Mouse (Mus musculus) neural tube, embryonic 13.5 days (tissue): Measurements from ENCODE around the gene Mcm3ap. TPM values are rescaled to one million over a fixed set of nuclear protein-coding genes. Genes with fewer than 3 reads are reported as not detected.

Experiments used
- ATAC-seq: fragments of 200-750 bp; cut with Nextera tagmentation; 2 replicates; pipeline ENCODE4 v1.8.0; 2017; ENCODE audit warnings: low read depth, mild to moderate bottlenecking, moderate TSS enrichment, moderate library complexity
- H3K27ac ChIP-seq: fragments of 300-500 bp; sonication (generic); replicated peaks from 2 replicates; pipeline ENCODE4 v1.5.1; 2015; ENCODE audit warnings: moderate library complexity, mild to moderate bottlenecking, inconsistent platforms
- H3K27me3 ChIP-seq: fragments of 300-500 bp; sonication (generic); 2 replicates; pipeline ENCODE4 v1.6.1; 2015; ENCODE audit warnings: mild to moderate bottlenecking, inconsistent platforms
- H3K36me3 ChIP-seq: fragments of 300-500 bp; sonication (generic); 2 replicates; pipeline ENCODE4 v1.6.1; 2015; ENCODE audit warnings: mild to moderate bottlenecking, inconsistent platforms
- H3K4me1 ChIP-seq: fragments of 300-500 bp; sonication (generic); replicated peaks from 2 replicates; pipeline ENCODE4 v1.6.1; 2015; ENCODE audit warnings: inconsistent platforms
- H3K4me2 ChIP-seq: fragments of 300-500 bp; sonication (generic); 2 replicates; pipeline ENCODE4 v1.6.1; 2015; ENCODE audit warnings: inconsistent platforms, mild to moderate bottlenecking, moderate library complexity
- H3K4me3 ChIP-seq: fragments of 300-500 bp; sonication (generic); 2 replicates; pipeline ENCODE4 v1.5.1; 2015; ENCODE audit warnings: mild to moderate bottlenecking, inconsistent platforms
- H3K9ac ChIP-seq: fragments of 300-500 bp; sonication (generic); 2 replicates; pipeline ENCODE4 v1.6.1; 2015; ENCODE audit warnings: moderate library complexity, mild to moderate bottlenecking, inconsistent platforms
- H3K9me3 ChIP-seq: fragments of 300-500 bp; sonication (generic); 2 replicates; pipeline ENCODE4 v1.6.1; 2016; ENCODE audit warnings: inconsistent platforms
- WGBS: fragments of 180-500 bp; shearing (Covaris S2); methylation state at CpG from one replicate; pipeline ENCODE4 v1.1.7; 2015; 5-methylcytosine and 5-hydroxymethylcytosine counted together
- polyA plus RNA-seq: library from polyadenylated mRNA; unstranded; fragments of >200 nt; fragmentation: Nextera tagmentation; extraction: Ambion mirVana; gene quantifications from 2 replicates; pipeline ENCODE4 v1.2.1, GENCODE M21; 2015

The Mcm3ap gene
- polyA plus RNA-seq, 1 experiment from 2014 or later = 61.3 TPM

- Histone ChIP-seq H3K9ac (no peak overlapping the region), H3K4me3 (no peak overlapping the region), H3K4me1 (no peaks in the 10 kb centered on the region), H3K4me2 (no peak overlapping the region), H3K27ac (no peak overlapping the region), H3K9me3 (no peaks in the 10 kb centered on the region), H3K27me3 (no peaks in the 10 kb centered on the region), H3K36me3 (peaks cover 94% of the 10 kb centered on the region)
- ATAC-seq = no peak
- WGBS = 90% methylated on average over 11 of the region's 11 CpGs
Observed at GRCm38 (mm10) chr10:76504271-76504943, 35.7 kb downstream of the Mcm3ap start.

GRCm38 (mm10) chr10:76505865-76506264 lies 37.1 kb downstream of the Mcm3ap start:
- Histone ChIP-seq H3K4me1 (no peaks in the 10 kb centered on the region), H3K27ac (no peak overlapping the region), H3K4me3 (no peak overlapping the region), H3K27me3 (no peaks in the 10 kb centered on the region), H3K9me3 (no peaks in the 10 kb centered on the region), H3K4me2 (no peak overlapping the region), H3K36me3 (peaks cover 93% of the 10 kb centered on the region), H3K9ac (no peak overlapping the region)
- ATAC-seq = no peak
- WGBS = 95% methylated on average over 7 of the region's 7 CpGs

- 46% methylated on average over 5 of the region's 5 CpGs for WGBS
- Histone ChIP-seq H3K27ac (no peak overlapping the region), H3K27me3 (no peaks in the 10 kb centered on the region), H3K9ac (no peak overlapping the region), H3K4me2 (no peak overlapping the region), H3K4me3 (no peak overlapping the region), H3K4me1 (no peaks in the 10 kb centered on the region), H3K36me3 (peaks cover 87% of the 10 kb centered on the region), H3K9me3 (0 out of 2 replicates have a peak, but pooled peaks cover 2% of the 10 kb centered on the region)
- 0 out of 2 replicates have a peak, but pooled peaks have one; percentile 19 for ATAC-seq
Observed at GRCm38 (mm10) chr10:76512965-76513583, 44.3 kb downstream of the Mcm3ap start.

GRCm38 (mm10) chr10:76530922-76531321 lies 62.2 kb downstream of the Mcm3ap start:
- peak overlapping the region; percentile 71 for H3K9ac ChIP-seq
- peaks cover 34% of the 10 kb centered on the region for H3K4me1 ChIP-seq
- under 1% methylated on average over 11 of the region's 11 CpGs for WGBS
- H3K27me3 ChIP-seq = no peaks in the 10 kb centered on the region
- peak overlapping the region; percentile 68 for H3K4me3 ChIP-seq
- peaks cover 23% of the 10 kb centered on the region for H3K36me3 ChIP-seq
- H3K9me3 ChIP-seq = no peaks in the 10 kb centered on the region
- peak; percentile 60 for ATAC-seq
- peak overlapping the region; percentile 57 for H3K27ac ChIP-seq
- peak overlapping the region; percentile 79 for H3K4me2 ChIP-seq

- Histone ChIP-seq H3K36me3 (peaks cover 27% of the 10 kb centered on the region), H3K4me1 (peaks cover 34% of the 10 kb centered on the region), H3K9me3 (no peaks in the 10 kb centered on the region), H3K4me2 (peak within 1 kb of the TSS; percentile 79), H3K27ac (peak within 1 kb of the TSS; percentile 81), H3K4me3 (peak within 1 kb of the TSS; percentile 68), H3K9ac (peak within 1 kb of the TSS; percentile 86), H3K27me3 (no peaks in the 10 kb centered on the region)
- WGBS = under 1% methylated on average over 37 of the region's 37 CpGs
- peak; percentile 100 for ATAC-seq
Observed at GRCm38 (mm10) chr10:76531375-76531774, 62.6 kb downstream of the Mcm3ap start, which contains the start of gene Lss. Lss (plus strand) TSS chr10:76531588.

GRCm38 (mm10) chr10:76531828-76532227 lies 63.1 kb downstream of the Mcm3ap start:
- peak overlapping the region; percentile 86 for H3K9ac ChIP-seq
- H3K4me3 ChIP-seq = peak overlapping the region; percentile 68
- no peaks in the 10 kb centered on the region for H3K27me3 ChIP-seq
- ATAC-seq = peak; percentile 38; the same call in 1 of the 2 replicates
- peaks cover 34% of the 10 kb centered on the region for H3K4me1 ChIP-seq
- peak overlapping the region; percentile 81 for H3K27ac ChIP-seq
- H3K36me3 ChIP-seq = peaks cover 32% of the 10 kb centered on the region
- H3K4me2 ChIP-seq = peak overlapping the region; percentile 79
- H3K9me3 ChIP-seq = no peaks in the 10 kb centered on the region
- WGBS = under 1% methylated on average over 14 of the region's 14 CpGs

- Histone ChIP-seq H3K27ac (no peak overlapping the region), H3K4me1 (peaks cover 31% of the 10 kb centered on the region), H3K9ac (no peak overlapping the region), H3K9me3 (no peaks in the 10 kb centered on the region), H3K36me3 (peaks cover 68% of the 10 kb centered on the region), H3K4me3 (no peak overlapping the region), H3K27me3 (no peaks in the 10 kb centered on the region), H3K4me2 (no peak overlapping the region)
- 95% methylated on average over 7 of the region's 7 CpGs for WGBS
- ATAC-seq = no peak
Observed at GRCm38 (mm10) chr10:76535526-76535925, 66.8 kb downstream of the Mcm3ap start.

GRCm38 (mm10) chr10:76537619-76538018 lies 68.9 kb downstream of the Mcm3ap start:
- Histone ChIP-seq H3K27ac (no peak overlapping the region), H3K9me3 (no peaks in the 10 kb centered on the region), H3K4me1 (peaks cover 16% of the 10 kb centered on the region), H3K9ac (no peak overlapping the region), H3K4me3 (no peak overlapping the region), H3K27me3 (no peaks in the 10 kb centered on the region), H3K36me3 (peaks cover 88% of the 10 kb centered on the region), H3K4me2 (no peak overlapping the region)
- WGBS = 87% methylated on average over 9 of the region's 9 CpGs
- ATAC-seq = no peak

- Histone ChIP-seq H3K9me3 (no peaks in the 10 kb centered on the region), H3K27me3 (no peaks in the 10 kb centered on the region), H3K27ac (no peak overlapping the region), H3K4me1 (no peaks in the 10 kb centered on the region), H3K9ac (no peak overlapping the region), H3K4me2 (no peak overlapping the region), H3K4me3 (no peak overlapping the region), H3K36me3 (peaks cover 99% of the 10 kb centered on the region)
- no peak for ATAC-seq
- 94% methylated on average over 11 of the region's 11 CpGs for WGBS
Observed at GRCm38 (mm10) chr10:76541336-76542085, 72.8 kb downstream of the Mcm3ap start.

- 90% methylated on average over 10 of the region's 10 CpGs for WGBS
- H3K27ac ChIP-seq = no peak overlapping the region
- no peak overlapping the region for H3K4me2 ChIP-seq
- no peaks in the 10 kb centered on the region for H3K4me1 ChIP-seq
- H3K36me3 ChIP-seq = peaks cover 99% of the 10 kb centered on the region
- H3K9ac ChIP-seq = no peak overlapping the region
- ATAC-seq = no peak
- no peaks in the 10 kb centered on the region for H3K9me3 ChIP-seq
- no peaks in the 10 kb centered on the region for H3K27me3 ChIP-seq
- no peak overlapping the region for H3K4me3 ChIP-seq
Observed at GRCm38 (mm10) chr10:76542636-76543375, 74.1 kb downstream of the Mcm3ap start.

GRCm38 (mm10) chr10:76546566-76546965 lies 77.8 kb downstream of the Mcm3ap start:
- no peak overlapping the region for H3K4me3 ChIP-seq
- no peaks in the 10 kb centered on the region for H3K4me1 ChIP-seq
- WGBS = 96% methylated on average over 8 of the region's 8 CpGs
- H3K27me3 ChIP-seq = no peaks in the 10 kb centered on the region
- H3K27ac ChIP-seq = no peak overlapping the region
- H3K9me3 ChIP-seq = no peaks in the 10 kb centered on the region
- peaks cover 100% of the 10 kb centered on the region for H3K36me3 ChIP-seq
- H3K4me2 ChIP-seq = no peak overlapping the region
- no peak for ATAC-seq
- no peak overlapping the region for H3K9ac ChIP-seq
